Mouse (Mus musculus) left cerebral cortex, adult 9 months (tissue): ENCODE data around the gene Taco1.
A peak's percentile ranks its signal among the peaks of the same experiment; 100 is the strongest.
"Not testable (repeated sequence)": the region's sequence is repeated elsewhere in the genome, so short reads cannot be mapped to it uniquely, and the experiment has no call there.

Experiments
- DNase-seq, 2 experiments: peaks; one replicate each; pipeline ENCODE4 v3.0.0; 2022; ENCODE audit warnings: low spot score in 2 of 2

The Taco1 gene

GRCm38 (mm10) chr11:106065923-106066571 is at the start of gene Taco1:
TSS of gene Taco1 (plus strand) at chr11:106066061.
- peak; percentile 82 to 95 for DNase-seq

GRCm38 (mm10) chr11:106016440-106016839 is 49.4 kb upstream of the Taco1 start:
- DNase-seq: no peak

GRCm38 (mm10) chr11:106020051-106020763 is 45.7 kb upstream of the Taco1 start:
- peak in 1 of 2 experiments; percentile 59 for DNase-seq

- no peak for DNase-seq
Observed at GRCm38 (mm10) chr11:106025774-106026173, 40.1 kb upstream of the Taco1 start.

- DNase-seq: peak in 1 of 2 experiments; percentile 77
Observed at GRCm38 (mm10) chr11:106026465-106027151, 39.3 kb upstream of the Taco1 start.

- DNase-seq: no peak
Observed at GRCm38 (mm10) chr11:106027607-106028006, 38.3 kb upstream of the Taco1 start.

- DNase-seq: not testable (repeated sequence)
Observed at GRCm38 (mm10) chr11:106032074-106032473, 33.8 kb upstream of the Taco1 start.

- DNase-seq: peak in 1 of 2 experiments; percentile 49
Observed at GRCm38 (mm10) chr11:106033491-106033919, 32.4 kb upstream of the Taco1 start.

GRCm38 (mm10) chr11:106034986-106035385 is 30.9 kb upstream of the Taco1 start:
- no peak for DNase-seq

GRCm38 (mm10) chr11:106036548-106037417 is 29.1 kb upstream of the Taco1 start, which contains the start of gene Dcaf7:
TSS of gene Dcaf7 (plus strand) at chr11:106036872.
- peak; percentile 96 to 100 for DNase-seq

- peak; percentile 76 to 82 for DNase-seq
Observed at GRCm38 (mm10) chr11:106037418-106037751, 28.5 kb upstream of the Taco1 start.

GRCm38 (mm10) chr11:106044349-106044748 is 21.5 kb upstream of the Taco1 start:
- DNase-seq: no peak

GRCm38 (mm10) chr11:106045256-106045655 is 20.6 kb upstream of the Taco1 start:
- DNase-seq: no peak

- DNase-seq: no peak
Observed at GRCm38 (mm10) chr11:106045780-106046179, 20.1 kb upstream of the Taco1 start.

GRCm38 (mm10) chr11:106046584-106046983 is 19.3 kb upstream of the Taco1 start:
- no peak for DNase-seq

GRCm38 (mm10) chr11:106053921-106054320 is 11.9 kb upstream of the Taco1 start:
- no peak for DNase-seq

GRCm38 (mm10) chr11:106054600-106054999 is 11.3 kb upstream of the Taco1 start:
- DNase-seq: no peak

GRCm38 (mm10) chr11:106055341-106055740 is 10.5 kb upstream of the Taco1 start:
- DNase-seq: no peak

- no peak for DNase-seq
Observed at GRCm38 (mm10) chr11:106056819-106057491, 8.9 kb upstream of the Taco1 start.

- DNase-seq: no peak
Observed at GRCm38 (mm10) chr11:106058020-106058419, 7.8 kb upstream of the Taco1 start.

- DNase-seq: no peak
Observed at GRCm38 (mm10) chr11:106060549-106060948, 5.3 kb upstream of the Taco1 start.
